Mouse (Mus musculus) frontal cortex, postnatal 14 days (tissue): ENCODE measurements at regions not wholly inside any gene's neighbourhood (a gene's known extent, or its start where the extent isn't known, plus 50 kb on each side); places are given as distances from the start of the nearest gene placed in this dataset.

Experiments
- DNase-seq, 2 experiments: peaks; one replicate each; pipeline ENCODE4 v3.0.0; 2022; ENCODE audit warnings: low spot score in 2 of 2

DNA sequence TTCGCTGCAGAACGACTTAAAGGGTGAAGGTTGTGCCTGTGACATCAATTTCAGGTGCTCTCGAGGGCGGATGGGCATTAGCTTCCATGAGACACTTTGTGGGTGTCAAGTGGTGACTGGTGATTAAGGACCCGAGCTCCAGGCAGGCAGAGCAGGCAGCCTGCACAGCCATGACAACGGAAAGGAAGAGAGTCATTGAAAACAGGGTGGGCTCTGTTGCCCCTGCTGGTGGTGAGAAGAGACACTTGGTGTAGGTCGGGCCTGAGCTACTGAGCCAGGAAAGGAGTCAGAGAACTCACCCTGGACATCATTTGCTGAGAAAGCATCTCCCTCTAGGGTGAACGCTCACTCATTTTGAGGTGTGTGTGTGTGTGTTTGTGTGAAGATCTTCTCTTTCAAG lies 80.1 kb upstream of the Arglu1 start:
- DNase-seq, result no peak

GRCm38 (mm10) chr8:8762354-8762753 lies 72.0 kb upstream of the Arglu1 start:
- no peak for DNase-seq

- no peak for DNase-seq
Measured at GRCm38 (mm10) chr8:8758283-8758682, 68.0 kb upstream of the Arglu1 start.

DNA sequence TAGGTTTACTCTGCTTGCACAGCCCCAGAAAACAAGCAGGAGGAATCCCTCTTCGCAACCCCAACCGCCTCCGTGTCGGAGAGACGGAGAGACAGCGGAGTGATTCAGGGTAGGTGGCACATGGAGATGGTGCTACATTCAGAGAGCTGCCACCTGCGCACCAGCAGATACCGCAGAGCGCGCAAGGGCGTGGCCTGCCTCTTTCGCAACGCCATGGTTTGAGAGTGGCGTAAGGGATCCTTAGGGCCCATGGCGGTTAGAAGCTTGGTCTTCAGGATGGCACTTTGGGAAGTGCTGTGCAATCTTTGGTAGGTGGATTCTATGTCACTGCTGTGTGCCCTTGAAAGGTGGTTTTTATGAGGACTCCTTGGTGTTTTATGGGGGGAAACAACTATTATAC lies 60.9 kb upstream of the Arglu1 start:
- no peak for DNase-seq

DNA sequence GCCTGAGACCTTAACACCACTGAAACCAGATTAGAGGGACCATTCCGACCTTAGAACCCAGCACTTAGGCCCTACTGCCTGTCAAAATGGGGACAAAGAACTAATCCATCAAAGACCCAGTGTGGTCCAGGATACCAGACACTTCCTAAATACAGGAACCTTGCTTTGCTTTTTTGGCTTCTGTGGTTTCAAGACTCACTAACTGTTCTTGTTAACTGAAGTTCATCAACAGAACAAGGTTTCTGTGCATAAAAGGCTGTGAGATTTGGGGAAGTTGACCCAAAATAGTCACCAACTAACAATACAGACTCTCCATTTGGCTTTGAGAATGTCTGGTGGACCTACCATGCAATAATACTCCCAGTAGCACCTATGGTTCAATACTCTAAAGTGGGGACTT lies 56.4 kb upstream of the Arglu1 start:
- no peak for DNase-seq

DNA sequence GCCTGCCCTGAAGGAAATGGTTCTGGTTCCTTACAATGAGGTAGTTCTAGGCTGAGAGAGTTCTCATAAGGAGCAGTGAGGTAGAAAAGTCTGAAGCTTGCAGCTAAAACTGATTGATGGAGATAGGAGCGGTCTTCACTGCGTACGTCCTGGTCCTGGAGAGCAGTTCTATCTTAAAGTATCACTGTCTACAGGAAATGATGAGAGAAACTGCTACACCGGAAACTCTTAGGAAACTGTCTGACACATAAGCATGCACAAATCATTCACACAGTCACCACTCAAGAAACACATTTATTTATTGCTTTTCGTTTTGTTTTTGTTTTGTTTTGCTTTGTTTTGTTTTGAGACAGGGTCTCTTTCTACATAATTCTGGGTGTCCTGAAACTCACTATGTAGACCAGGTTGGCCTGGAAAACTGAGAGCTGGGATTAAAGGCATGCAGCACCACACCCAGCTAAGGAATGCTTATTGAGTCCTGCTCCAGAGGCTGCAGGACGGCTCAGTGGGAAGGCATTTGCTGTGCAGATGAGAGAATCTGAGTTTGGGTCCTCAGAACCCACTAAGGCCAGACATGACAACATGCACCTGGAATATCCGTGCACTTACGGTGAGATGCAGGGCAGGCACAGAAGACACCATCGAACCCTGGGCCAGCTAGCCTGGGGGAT lies 55.4 kb upstream of the Arglu1 start:
- no peak for DNase-seq
